ENCODE assay signal across 8 mouse cellular contexts in the genomic region with DNA sequence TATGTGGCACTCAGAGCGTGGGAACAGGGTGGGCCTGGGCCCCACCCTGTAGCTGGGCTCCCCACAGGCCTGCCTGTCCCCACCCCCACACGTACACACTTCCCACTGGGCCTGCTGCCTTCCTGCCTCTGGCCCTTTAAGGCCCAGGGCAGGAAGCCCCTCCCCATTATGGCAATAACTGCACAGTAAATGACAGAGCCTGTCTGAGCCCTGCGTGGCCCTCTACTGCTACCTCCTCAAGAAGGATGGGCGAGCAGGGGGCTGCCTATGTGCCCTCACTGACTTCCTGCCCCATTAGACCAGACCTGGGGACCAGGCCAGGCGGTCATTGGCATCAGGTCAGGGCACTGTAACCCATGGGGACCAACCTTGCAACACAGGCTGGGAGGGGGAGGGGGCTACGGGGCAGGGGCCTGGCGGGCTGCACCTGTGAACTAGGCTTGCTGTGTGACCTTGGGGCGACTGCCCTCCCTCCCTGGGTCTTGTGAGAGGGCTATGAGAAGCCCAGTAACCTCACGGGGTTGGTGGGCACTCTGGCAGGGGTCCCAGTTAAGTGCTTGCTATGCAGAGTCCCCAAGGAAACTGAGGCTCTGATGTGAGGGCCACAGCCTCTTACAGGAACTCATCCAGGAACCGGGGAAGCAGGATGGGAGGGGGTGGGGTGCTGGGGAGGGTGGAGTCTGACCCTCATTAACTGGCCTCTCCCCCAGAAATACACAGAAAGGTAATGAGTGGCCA. TPM values are rescaled to one million over a fixed set of nuclear protein-coding genes. Genes with fewer than 3 reads are reported as not detected.
DNase-seq lines count a peak whose midpoint lies in the region; ATAC-seq and TF ChIP-seq lines count a peak whose summit lies in the region.

No protein-coding gene starts in this region.

- peak; percentile 41 for DNase-seq in cerebellum, adult 8-10 months
- DNase-seq in cerebellum, postnatal 36 days = no peak
- peak; percentile 54 for DNase-seq in heart, postnatal 25 days (ENCODE audit: low spot score)
- peak; percentile 58 for DNase-seq in liver, adult 2 months (ENCODE audit: extremely low read depth, low read depth, low spot score)
- no peak for DNase-seq in frontal cortex, postnatal 14 days (ENCODE audit: low spot score in 2 of 2)
- DNase-seq in B cell, adult 2 months = no peak

- 10% methylated on average over 10 of the region's 10 CpGs for WGBS in liver, adult 2 months
- WGBS in neural tube, embryonic 13.5 days = 56% methylated on average over 10 of the region's 10 CpGs

- no peaks in the 10 kb centered on the region for H3K27me3 ChIP-seq in liver, adult 2 months (ENCODE audit: control insufficient read depth, insufficient read depth, low read length)
- H3K27me3 ChIP-seq in neural tube, embryonic 13.5 days = no peaks in the 10 kb centered on the region

- intact Hi-C loops in heart, postnatal 25 days (cut with DNase I) = no loop called here

- peak overlapping the region; percentile 97 for H3K4me2 ChIP-seq in neural tube, embryonic 13.5 days

- H3K9me3 ChIP-seq in neural tube, embryonic 13.5 days = no peaks in the 10 kb centered on the region

- H3K4me1 ChIP-seq in brown adipose tissue, adult 24 weeks (ENCODE audit: control insufficient read depth, insufficient read depth, insufficient read length, low read length) = peaks cover 37% of the 10 kb centered on the region
- peaks cover 20% of the 10 kb centered on the region for H3K4me1 ChIP-seq in liver, adult 2 months (ENCODE audit: control insufficient read depth, insufficient read depth, low read length)
- H3K4me1 ChIP-seq in neural tube, embryonic 13.5 days (replicated peaks) = peaks cover 66% of the 10 kb centered on the region

- H3K9ac ChIP-seq in liver, adult 2 months (ENCODE audit: low read depth, low read length) = peak overlapping the region; percentile 41
- H3K9ac ChIP-seq in neural tube, embryonic 13.5 days = peak overlapping the region; percentile 87

- ATAC-seq in neural tube, embryonic 13.5 days (ENCODE audit: low read depth) = no peak

- peaks cover 4% of the 10 kb centered on the region; the same call in 1 of the 2 replicates for H3K36me3 ChIP-seq in liver, adult 2 months (ENCODE audit: control insufficient read depth, insufficient read depth, low read length)
- peaks cover 26% of the 10 kb centered on the region for H3K36me3 ChIP-seq in neural tube, embryonic 13.5 days

- peaks cover 80% of the 10 kb centered on the region for H3K79me2 ChIP-seq in liver, adult 2 months (ENCODE audit: control insufficient read depth, insufficient read depth, low read length)

- peak overlapping the region; percentile 82 for H3K27ac ChIP-seq in brown adipose tissue, adult 24 weeks (replicated peaks; ENCODE audit: low read depth, low read length)
- H3K27ac ChIP-seq in liver, adult 2 months (replicated peaks; ENCODE audit: insufficient read depth, low read depth, low read length) = peak overlapping the region; percentile 15
- H3K27ac ChIP-seq in neural tube, embryonic 13.5 days (replicated peaks) = peak overlapping the region; percentile 23; the same call in 1 of the 2 replicates

- no peak for TF ChIP-seq CTCF in liver, adult 2 months (IDR thresholded peaks at IDR 0.05; ENCODE audit: low read depth, low read length)

- no peak for TF ChIP-seq POLR2A in liver, adult 2 months (IDR thresholded peaks at IDR 0.05; ENCODE audit: extremely low read depth, insufficient read depth, low read length)

- H3K4me3 ChIP-seq in brown adipose tissue, adult 24 weeks (ENCODE audit: insufficient read depth, low read depth, low read length) = peak overlapping the region; percentile 94
- H3K4me3 ChIP-seq in liver, adult 2 months (ENCODE audit: insufficient read depth, low read depth, low read length) = peak overlapping the region; percentile 20
- peak overlapping the region; percentile 14 for H3K4me3 ChIP-seq in neural tube, embryonic 13.5 days

RNA-seq across cellular contexts. Expression of a gene that starts 5.9 kb away (rescaled TPM):
- 28.4 and 29.6 TPM in 2 replicates for polyA plus RNA-seq in brown adipose tissue, adult 24 weeks (2012; ENCODE audit: insufficient read depth, insufficient read length, missing spikeins)
- 10 to 100 TPM; 34.5 to 42.2 TPM for total RNA-seq in heart, postnatal 25 days (2021)
- total RNA-seq in liver, adult 2 months (2014; rRNA removed) = 10.0 and 14.2 TPM in 2 replicates
- 28.6 and 34.0 TPM in 2 replicates for polyA plus RNA-seq in liver, adult 2 months (2012; rRNA removed)
- 12.2 and 14.9 TPM in 2 replicates for polyA plus RNA-seq in neural tube, embryonic 13.5 days (2015; fragmentation: Nextera tagmentation; extraction: Ambion mirVana)

RNA-seq across cellular contexts. Expression of a gene that starts 26.8 kb away (rescaled TPM):
- polyA plus RNA-seq in brown adipose tissue, adult 24 weeks (2012; ENCODE audit: insufficient read depth, insufficient read length, missing spikeins) = 10.3 and 13.4 TPM in 2 replicates
- total RNA-seq in heart, postnatal 25 days (2021) = 10 to 100 TPM; 15.6 to 17.4 TPM
- total RNA-seq in liver, adult 2 months (2014; rRNA removed) = 8.9 and 10.1 TPM in 2 replicates
- 17.8 and 22.7 TPM in 2 replicates for polyA plus RNA-seq in liver, adult 2 months (2012; rRNA removed)
- 60.0 and 77.5 TPM in 2 replicates for polyA plus RNA-seq in neural tube, embryonic 13.5 days (2015; fragmentation: Nextera tagmentation; extraction: Ambion mirVana)

RNA-seq across cellular contexts. Expression of a gene that starts 35.2 kb away (rescaled TPM):
- 64.4 and 88.3 TPM in 2 replicates for polyA plus RNA-seq in brown adipose tissue, adult 24 weeks (2012; ENCODE audit: insufficient read depth, insufficient read length, missing spikeins)
- total RNA-seq in heart, postnatal 25 days (2021) = 100 to 1,000 TPM; 122 to 123 TPM
- 46.6 and 61.1 TPM in 2 replicates for total RNA-seq in liver, adult 2 months (2014; rRNA removed)
- polyA plus RNA-seq in liver, adult 2 months (2012; rRNA removed) = 192 and 231 TPM in 2 replicates
- polyA plus RNA-seq in neural tube, embryonic 13.5 days (2015; fragmentation: Nextera tagmentation; extraction: Ambion mirVana) = 217 and 244 TPM in 2 replicates

RNA-seq across cellular contexts. Expression of a gene that starts 35.5 kb away (rescaled TPM):
- 538 and 581 TPM in 2 replicates for polyA plus RNA-seq in brown adipose tissue, adult 24 weeks (2012; ENCODE audit: insufficient read depth, insufficient read length, missing spikeins)
- total RNA-seq in heart, postnatal 25 days (2021) = 1,000 to 10,000 TPM in 1 of 2 experiments, 100 to 1,000 TPM in 1; 925 to 1,035 TPM
- total RNA-seq in liver, adult 2 months (2014; rRNA removed) = 812 and 946 TPM in 2 replicates
- polyA plus RNA-seq in liver, adult 2 months (2012; rRNA removed) = 1,151 and 1,204 TPM in 2 replicates
- polyA plus RNA-seq in neural tube, embryonic 13.5 days (2015; fragmentation: Nextera tagmentation; extraction: Ambion mirVana) = 532 and 537 TPM in 2 replicates

RNA-seq across cellular contexts. Expression of a gene that starts 41.9 kb away (rescaled TPM):
- 15.7 and 31.7 TPM in 2 replicates for polyA plus RNA-seq in brown adipose tissue, adult 24 weeks (2012; ENCODE audit: insufficient read depth, insufficient read length, missing spikeins)
- total RNA-seq in heart, postnatal 25 days (2021) = 10 to 100 TPM; 26.4 to 28.7 TPM
- total RNA-seq in liver, adult 2 months (2014; rRNA removed) = 14.1 and 16.0 TPM in 2 replicates
- polyA plus RNA-seq in liver, adult 2 months (2012; rRNA removed) = 42.5 and 44.2 TPM in 2 replicates
- 79.1 and 80.9 TPM in 2 replicates for polyA plus RNA-seq in neural tube, embryonic 13.5 days (2015; fragmentation: Nextera tagmentation; extraction: Ambion mirVana)

Comparison
In these comparisons a context has a peak if more than half of its experiments do, and no peak if none do; other contexts are left out.
1. DNase-seq: peak in cerebellum, adult 8-10 months (single experiment), heart, postnatal 25 days (single experiment) and liver, adult 2 months (single experiment); none in cerebellum, postnatal 36 days (0 of 2), frontal cortex, postnatal 14 days (0 of 2) and B cell, adult 2 months (0 of 2).
2. H3K27ac ChIP-seq: peak in every context shown above with its lines; median percentile 82 in brown adipose tissue, adult 24 weeks; 23 in neural tube, embryonic 13.5 days; 15 in liver, adult 2 months.
3. H3K4me3 ChIP-seq: peak in every context shown above with its lines; median percentile 94 in brown adipose tissue, adult 24 weeks; 20 in liver, adult 2 months; 14 in neural tube, embryonic 13.5 days.